Mouse (Mus musculus) thymus, postnatal 10 days (tissue): ENCODE measurements around the gene BC024063.
"Not testable (repeated sequence)": the region's sequence is repeated elsewhere in the genome, so short reads cannot be mapped to it uniquely, and the experiment has no call there.

Experiments used
- DNase-seq, 2 experiments: peaks; one replicate each; pipeline ENCODE4 v3.0.0; 2021; ENCODE audit warnings: low spot score in 2 of 2

BC024063 gene

DNA sequence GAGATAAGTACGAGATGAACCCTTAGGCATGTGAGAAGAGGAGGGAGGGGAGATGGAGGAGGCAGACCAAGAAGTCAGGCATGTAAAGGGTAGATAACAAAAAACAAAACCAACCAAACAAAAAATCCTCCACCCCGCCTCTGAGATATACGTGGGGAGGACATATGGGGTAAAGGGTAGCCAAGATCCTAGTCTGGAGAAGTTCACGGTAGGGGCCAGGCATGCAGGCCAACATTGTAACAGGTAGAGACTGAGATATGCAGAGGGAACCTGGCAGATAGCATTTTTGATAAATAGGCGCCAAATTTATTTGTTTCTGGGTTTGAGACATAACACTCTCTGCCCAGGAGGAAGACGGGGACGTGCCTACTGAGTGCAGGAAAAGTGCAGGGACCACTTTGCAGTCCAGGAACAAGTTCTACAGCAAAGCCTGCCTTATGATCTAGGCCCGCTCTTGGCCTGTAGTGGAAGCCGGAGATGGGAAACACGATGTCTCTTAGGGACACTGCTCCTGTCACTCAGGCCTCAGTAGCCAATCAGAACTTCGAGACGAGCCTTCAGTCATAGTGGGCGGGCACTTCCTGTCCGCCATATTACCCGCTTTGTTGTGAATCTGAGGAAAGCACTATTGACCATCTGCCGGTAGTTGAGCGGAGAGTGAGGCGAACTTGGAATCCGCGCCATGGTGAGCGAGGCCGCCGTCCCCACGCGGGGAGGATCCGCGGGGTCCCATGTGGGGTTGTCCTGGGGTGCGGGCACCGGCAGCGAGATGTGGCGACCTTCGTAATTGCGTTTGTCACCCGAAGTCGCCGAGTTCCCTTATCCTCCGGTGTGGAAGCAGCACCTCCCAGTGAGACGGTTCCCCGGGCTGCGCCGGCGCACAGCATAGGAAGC, at the start of gene BC024063:
TSS of gene BC024063 (plus strand) at position 626 of the 894 bp plus-strand sequence.
- DNase-seq = peak; percentile 42 to 47

- DNase-seq = no peak
Observed at GRCm38 (mm10) chr10:82042191-82042590, 41.0 kb upstream of the BC024063 start.

GRCm38 (mm10) chr10:82046603-82047002, 36.5 kb upstream of the BC024063 start:
- no peak for DNase-seq

GRCm38 (mm10) chr10:82047597-82048459, 35.3 kb upstream of the BC024063 start, which contains the start of gene Zfp873:
TSS of gene Zfp873 (plus strand) at chr10:82048123.
- peak; percentile 91 to 92 for DNase-seq

- not testable (repeated sequence) for DNase-seq
Observed at GRCm38 (mm10) chr10:82048460-82048804, 34.7 kb upstream of the BC024063 start.

- DNase-seq = not testable (repeated sequence)
Observed at GRCm38 (mm10) chr10:82083622-82083971, 444 bp downstream of the BC024063 start.

- DNase-seq = no peak
Observed at GRCm38 (mm10) chr10:82117206-82117605, 34.1 kb downstream of the BC024063 start.

GRCm38 (mm10) chr10:82127850-82128401, 44.8 kb downstream of the BC024063 start, which contains the start of gene AU041133:
TSS of gene AU041133 (plus strand) at chr10:82128013.
- peak; percentile 80 to 83 for DNase-seq

GRCm38 (mm10) chr10:82145282-82145681, 62.1 kb downstream of the BC024063 start:
- DNase-seq = no peak

- DNase-seq = no peak
Observed at GRCm38 (mm10) chr10:82147571-82147970, 64.4 kb downstream of the BC024063 start.
